Mouse (Mus musculus) embryonic fibroblast, embryonic 13.5 days (primary cell): ENCODE measurements around the gene Fstl1. TPM values are rescaled to one million over a fixed set of nuclear protein-coding genes. Genes with fewer than 3 reads are reported as not detected.
A peak's percentile ranks its signal among the peaks of the same experiment; 100 is the strongest.

ENCODE experiments used
- H3K27ac ChIP-seq: 2 replicates; pipeline ENCODE4 v1.5.1; 2012; ENCODE audit warnings: low read length, control low read depth, inconsistent platforms; ENCODE audit not compliant: insufficient read depth
- H3K4me1 ChIP-seq: 2 replicates; pipeline ENCODE4 v1.6.1; 2011; ENCODE audit warnings: low read length; ENCODE audit not compliant: control insufficient read depth, insufficient read depth
- H3K4me3 ChIP-seq: 2 replicates; pipeline ENCODE4 v1.5.1; 2011; ENCODE audit warnings: mild to moderate bottlenecking, control low read depth, low read length; ENCODE audit not compliant: insufficient read depth
- CTCF ChIP-seq: IDR thresholded peaks from 2 replicates; pipeline ENCODE4 v1.5.1; 2011; ENCODE audit warnings: mild to moderate bottlenecking, control low read depth, low read length, moderate library complexity, borderline replicate concordance; ENCODE audit not compliant: insufficient read depth
- POLR2A ChIP-seq: IDR thresholded peaks from 2 replicates; pipeline ENCODE4 v1.6.1; 2011; ENCODE audit warnings: low read depth, mild to moderate bottlenecking, control low read depth, low read length, moderate library complexity
- polyA plus RNA-seq: library from polyadenylated mRNA; stranded (reverse); fragments of >200 nt; gene quantifications from 2 replicates; pipeline ENCODE4 v1.2.4, GENCODE M21; 2011; ENCODE audit warnings: low read depth; ENCODE audit not compliant: missing spikeins, insufficient read length

The Fstl1 gene
- polyA plus RNA-seq, 1 experiment, result 1,394 TPM

- TF ChIP-seq POLR2A (no peak), CTCF (no peak)
- peak overlapping the region; percentile 91 for H3K27ac ChIP-seq
- H3K4me3 ChIP-seq, result no peak overlapping the region
- H3K4me1 ChIP-seq, result peaks cover 31% of the 10 kb centered on the region
These were observed 37.2 kb downstream of the Fstl1 start for GRCm38 (mm10) chr16:37813691-37814382.

GRCm38 (mm10) chr16:37814383-37814971, 37.8 kb downstream of the Fstl1 start:
- TF ChIP-seq POLR2A (no peak), CTCF (no peak)
- Histone ChIP-seq H3K27ac (peak overlapping the region; percentile 91), H3K4me3 (no peak overlapping the region), H3K4me1 (peaks cover 25% of the 10 kb centered on the region)

GRCm38 (mm10) chr16:37817986-37818385, 41.3 kb downstream of the Fstl1 start:
- Histone ChIP-seq H3K27ac (no peak overlapping the region), H3K4me1 (peaks cover 13% of the 10 kb centered on the region), H3K4me3 (no peak overlapping the region)
- no peak for TF ChIP-seq CTCF
- TF ChIP-seq POLR2A, result no peak

GRCm38 (mm10) chr16:37823949-37824348, 47.3 kb downstream of the Fstl1 start:
- H3K27ac ChIP-seq, result no peak overlapping the region
- TF ChIP-seq CTCF (no peak), POLR2A (no peak)
- no peak overlapping the region for H3K4me3 ChIP-seq
- no peaks in the 10 kb centered on the region for H3K4me1 ChIP-seq

GRCm38 (mm10) chr16:37824778-37825505, 48.3 kb downstream of the Fstl1 start:
- TF ChIP-seq POLR2A, result no peak
- Histone ChIP-seq H3K4me1 (no peaks in the 10 kb centered on the region), H3K4me3 (no peak overlapping the region), H3K27ac (no peak overlapping the region)

- no peaks in the 10 kb centered on the region for H3K4me1 ChIP-seq
These were observed 49.6 kb downstream of the Fstl1 start for GRCm38 (mm10) chr16:37826286-37826685.

GRCm38 (mm10) chr16:37831041-37831440, 54.4 kb downstream of the Fstl1 start:
- H3K27ac ChIP-seq, result no peak overlapping the region
- no peak overlapping the region for H3K4me3 ChIP-seq
- TF ChIP-seq POLR2A, result no peak
- TF ChIP-seq CTCF, result no peak
- H3K4me1 ChIP-seq, result no peaks in the 10 kb centered on the region

More at GRCm38 (mm10) chr16:37826286-37826685, 49.6 kb downstream of the Fstl1 start:
- H3K4me3 ChIP-seq, result no peak overlapping the region
- TF ChIP-seq CTCF (no peak), POLR2A (no peak)
- H3K27ac ChIP-seq, result no peak overlapping the region

DNA sequence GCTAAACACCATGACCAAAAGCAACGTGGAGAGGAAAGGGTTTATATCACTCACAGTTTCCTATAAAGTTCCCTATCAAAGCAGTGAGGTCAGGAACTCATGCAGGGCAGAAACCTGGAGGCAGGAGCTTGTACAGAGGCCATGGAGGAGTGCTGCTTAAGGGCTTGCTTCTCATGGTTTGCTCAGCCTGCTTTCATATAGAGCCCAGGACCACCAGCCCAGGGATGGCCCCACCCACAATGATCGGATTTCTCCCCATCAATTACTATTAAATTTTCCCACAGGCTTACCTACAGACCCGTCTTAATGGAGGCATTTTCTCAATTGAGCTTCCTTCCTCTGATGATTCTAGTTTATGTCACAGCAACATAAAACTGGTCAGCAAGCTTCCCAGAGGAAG, 60.9 kb downstream of the Fstl1 start:
- Histone ChIP-seq H3K27ac (no peak overlapping the region), H3K4me1 (no peaks in the 10 kb centered on the region), H3K4me3 (no peak overlapping the region)
- TF ChIP-seq POLR2A, result no peak
- no peak for TF ChIP-seq CTCF

DNA sequence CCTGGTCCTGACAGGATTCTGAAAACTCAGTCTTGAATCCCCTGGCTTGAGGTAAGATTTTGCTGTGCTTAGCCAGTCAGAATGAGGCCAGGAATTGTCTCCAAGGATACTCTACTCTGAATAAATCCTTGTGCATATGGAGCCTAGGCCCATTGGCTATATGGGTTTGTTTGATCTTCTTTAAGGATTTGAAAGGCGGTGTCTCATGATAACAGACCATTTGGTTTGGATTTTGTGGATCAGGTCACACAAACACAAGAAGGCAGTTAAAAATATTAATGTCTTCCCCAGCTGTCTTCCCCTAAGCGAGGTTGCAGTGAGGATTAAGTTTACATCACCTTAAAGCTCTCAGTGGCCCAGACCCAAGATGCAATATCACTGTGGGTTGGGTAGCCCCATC, 65.8 kb downstream of the Fstl1 start:
- no peak for TF ChIP-seq CTCF
- no peak for TF ChIP-seq POLR2A
- no peak overlapping the region for H3K27ac ChIP-seq
- no peaks in the 10 kb centered on the region for H3K4me1 ChIP-seq
- H3K4me3 ChIP-seq, result no peak overlapping the region

- Histone ChIP-seq H3K4me3 (no peak overlapping the region), H3K4me1 (no peaks in the 10 kb centered on the region), H3K27ac (no peak overlapping the region)
- no peak for TF ChIP-seq CTCF
- no peak for TF ChIP-seq POLR2A
These were observed 67.1 kb downstream of the Fstl1 start for GRCm38 (mm10) chr16:37843740-37844139.
